Mouse (Mus musculus) forebrain, embryonic 15.5 days (tissue): ENCODE results near the gene Plcxd2. TPM values are rescaled to one million over a fixed set of nuclear protein-coding genes. Genes with fewer than 3 reads are reported as not detected.
A peak's percentile ranks its signal among the peaks of the same experiment; 100 is the strongest.

Experiments used
- ATAC-seq: fragments of 200-750 bp; cut with Nextera tagmentation; replicated peaks from 2 replicates; pipeline ENCODE4 v1.8.0; 2017; ENCODE audit warnings: mild to moderate bottlenecking, moderate TSS enrichment, moderate library complexity
- H3K27ac ChIP-seq: fragments of 300-500 bp; sonication (generic); replicated peaks from 2 replicates; pipeline ENCODE4 v1.5.1; 2015; ENCODE audit warnings: mild to moderate bottlenecking, inconsistent platforms
- H3K27me3 ChIP-seq: fragments of 300-500 bp; sonication (generic); 2 replicates; pipeline ENCODE4 v1.6.1; 2015; ENCODE audit warnings: inconsistent platforms
- H3K36me3 ChIP-seq: fragments of 300-500 bp; sonication (generic); 2 replicates; pipeline ENCODE4 v1.6.1; 2015; ENCODE audit warnings: mild to moderate bottlenecking, inconsistent platforms
- H3K4me1 ChIP-seq: fragments of 300-500 bp; sonication (generic); 2 replicates; pipeline ENCODE4 v1.6.1; 2015; ENCODE audit warnings: inconsistent platforms
- H3K4me2 ChIP-seq: fragments of 300-500 bp; sonication (generic); replicated peaks from 2 replicates; pipeline ENCODE4 v1.6.1; 2015; ENCODE audit warnings: mild to moderate bottlenecking, inconsistent platforms
- H3K4me3 ChIP-seq: fragments of 300-500 bp; sonication (generic); 2 replicates; pipeline ENCODE4 v1.5.1; 2015; ENCODE audit warnings: mild to moderate bottlenecking, inconsistent platforms
- H3K9ac ChIP-seq: fragments of 300-500 bp; sonication (generic); replicated peaks from 2 replicates; pipeline ENCODE4 v1.6.1; 2015; ENCODE audit warnings: mild to moderate bottlenecking, inconsistent platforms
- H3K9me3 ChIP-seq: fragments of 300-500 bp; sonication (generic); 2 replicates; pipeline ENCODE4 v1.6.1; 2016; ENCODE audit warnings: inconsistent platforms
- WGBS: fragments of 180-500 bp; shearing (Covaris S2); methylation state at CpG from one replicate; pipeline ENCODE4 v1.1.7; 2015; ENCODE audit warnings: mixed read lengths; 5-methylcytosine and 5-hydroxymethylcytosine counted together
- polyA plus RNA-seq: library from polyadenylated mRNA; unstranded; fragments of >200 nt; fragmentation: Nextera tagmentation; extraction: Ambion mirVana; gene quantifications from 2 replicates; pipeline ENCODE4 v1.2.1, GENCODE M21; 2015

Plcxd2 gene
- polyA plus RNA-seq, 1 experiment from 2014 or later, result 14.4 TPM

DNA sequence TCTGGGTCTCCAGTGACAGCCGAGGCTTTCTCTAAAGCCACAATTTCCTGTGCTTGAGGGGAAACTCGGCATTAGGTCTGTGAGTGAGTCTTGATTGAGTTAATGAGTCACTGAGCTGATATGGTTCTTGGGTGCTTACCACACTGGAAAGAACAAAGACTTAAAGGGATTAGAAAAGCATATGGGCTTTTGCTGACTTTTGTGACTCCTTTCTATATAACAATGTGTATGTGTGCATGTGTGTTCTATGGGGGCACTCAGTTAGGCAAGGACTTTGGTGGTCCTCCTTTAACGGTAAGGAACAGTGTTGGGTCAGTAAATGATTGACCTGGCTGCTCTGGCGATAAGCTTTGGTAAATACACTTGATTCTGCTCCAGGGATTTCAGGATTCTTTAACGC is 57.5 kb downstream of the Plcxd2 start:
- no peaks in the 10 kb centered on the region for H3K36me3 ChIP-seq
- WGBS, result 70% methylated on average over 5 of the region's 5 CpGs
- H3K9me3 ChIP-seq, result no peaks in the 10 kb centered on the region
- no peaks in the 10 kb centered on the region for H3K4me1 ChIP-seq
- H3K27me3 ChIP-seq, result no peaks in the 10 kb centered on the region
- H3K9ac ChIP-seq, result no peak overlapping the region
- ATAC-seq, result no peak
- no peak overlapping the region for H3K27ac ChIP-seq
- H3K4me3 ChIP-seq, result no peak overlapping the region
- no peak overlapping the region for H3K4me2 ChIP-seq

DNA sequence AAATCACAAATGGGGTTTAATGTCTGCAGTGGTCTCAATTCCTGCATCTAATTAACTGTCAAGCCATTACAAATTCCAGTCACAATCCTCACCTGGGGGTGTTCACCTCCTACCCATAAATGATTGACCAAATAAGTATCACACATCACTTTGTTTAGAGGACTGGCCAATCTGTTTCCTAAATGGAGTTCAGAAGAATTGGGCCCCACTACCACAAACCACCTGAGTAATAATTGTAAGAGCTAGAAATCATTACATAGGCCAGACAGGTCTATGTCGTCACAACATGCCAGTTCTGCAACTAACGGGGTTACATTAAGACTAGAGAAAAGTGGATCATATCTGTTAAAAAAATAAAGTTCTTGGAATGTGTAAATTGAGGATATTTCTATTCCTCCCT is 58.0 kb downstream of the Plcxd2 start:
- Histone ChIP-seq H3K27me3 (no peaks in the 10 kb centered on the region), H3K27ac (no peak overlapping the region), H3K4me2 (no peak overlapping the region), H3K36me3 (no peaks in the 10 kb centered on the region), H3K4me1 (no peaks in the 10 kb centered on the region), H3K9me3 (no peaks in the 10 kb centered on the region), H3K4me3 (no peak overlapping the region), H3K9ac (no peak overlapping the region)
- no peak for ATAC-seq
- 89% methylated on average over 2 of the region's 2 CpGs for WGBS

DNA sequence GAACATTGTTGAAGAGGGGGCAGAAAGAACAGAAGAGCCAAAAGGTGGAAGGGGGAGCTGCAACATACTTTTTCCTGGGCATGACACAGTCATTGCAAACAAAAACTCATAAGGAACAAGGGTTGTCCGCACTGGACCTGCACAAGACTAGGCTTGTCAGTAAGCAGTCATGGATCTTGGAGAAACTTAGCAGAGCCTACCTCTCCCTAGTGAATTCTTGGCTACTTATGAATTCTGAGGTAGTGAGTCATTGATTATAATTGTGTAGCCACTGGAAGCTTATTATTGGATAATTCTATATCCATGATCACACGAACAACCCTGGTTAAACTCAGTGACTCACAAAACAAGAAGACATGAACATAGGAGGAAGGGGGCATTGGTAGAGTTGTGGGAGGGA is 63.7 kb downstream of the Plcxd2 start:
- Histone ChIP-seq H3K9ac (no peak overlapping the region), H3K27ac (no peak overlapping the region), H3K9me3 (no peaks in the 10 kb centered on the region), H3K4me3 (no peak overlapping the region), H3K36me3 (no peaks in the 10 kb centered on the region), H3K4me2 (no peak overlapping the region), H3K27me3 (no peaks in the 10 kb centered on the region), H3K4me1 (no peaks in the 10 kb centered on the region)
- ATAC-seq, result no peak
- 92% methylated on average over 2 of the region's 2 CpGs for WGBS

DNA sequence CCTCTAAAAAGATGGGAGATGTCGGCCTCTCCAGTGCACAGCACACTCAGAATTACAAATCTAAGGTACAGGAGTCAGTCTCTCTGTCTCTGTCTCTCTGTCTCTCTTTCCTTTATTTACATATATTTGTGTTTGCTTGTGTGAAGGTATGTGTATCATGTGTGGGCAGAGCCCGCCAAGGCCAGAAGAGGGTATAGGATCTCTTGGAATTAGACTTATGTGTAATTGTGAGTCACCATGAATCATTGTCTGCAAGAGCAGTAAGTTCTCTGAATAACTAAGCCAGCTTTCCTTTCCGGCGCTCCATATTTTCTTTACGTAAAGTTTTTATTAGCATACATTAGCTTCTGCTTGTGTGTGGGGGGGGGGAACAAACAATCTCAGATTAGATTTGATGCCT is 64.4 kb downstream of the Plcxd2 start:
- 93% methylated on average over 5 of the region's 5 CpGs for WGBS
- no peaks in the 10 kb centered on the region for H3K27me3 ChIP-seq
- no peak overlapping the region for H3K4me3 ChIP-seq
- H3K36me3 ChIP-seq, result no peaks in the 10 kb centered on the region
- no peak for ATAC-seq
- no peak overlapping the region for H3K4me2 ChIP-seq
- no peaks in the 10 kb centered on the region for H3K9me3 ChIP-seq
- H3K4me1 ChIP-seq, result no peaks in the 10 kb centered on the region
- no peak overlapping the region for H3K9ac ChIP-seq
- no peak overlapping the region for H3K27ac ChIP-seq

DNA sequence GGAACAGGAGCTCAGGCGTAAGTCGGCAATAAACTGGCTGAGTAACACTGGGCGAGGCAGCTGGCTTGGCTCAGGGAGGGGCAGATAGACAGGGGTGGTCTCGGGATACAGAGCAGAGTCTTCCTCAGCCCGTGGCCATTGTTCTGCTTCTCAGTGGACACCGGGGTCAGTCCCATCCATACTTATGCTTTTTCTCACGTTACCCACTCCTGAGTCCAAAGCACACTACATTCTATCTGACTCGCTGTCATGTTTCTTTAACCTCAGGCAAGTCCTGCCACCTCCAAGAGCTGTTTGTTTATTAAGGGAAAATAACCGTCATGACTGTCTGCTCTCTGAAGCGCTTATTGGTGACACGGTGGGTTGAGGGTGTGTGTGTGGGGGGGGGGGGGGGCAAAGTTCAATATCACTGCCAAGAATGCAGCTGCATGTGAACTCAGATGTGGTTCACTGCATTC is 64.8 kb downstream of the Plcxd2 start:
- WGBS, result 68% methylated on average over 11 of the region's 11 CpGs
- Histone ChIP-seq H3K9ac (no peak overlapping the region), H3K9me3 (no peaks in the 10 kb centered on the region), H3K4me2 (no peak overlapping the region), H3K27me3 (no peaks in the 10 kb centered on the region), H3K4me1 (no peaks in the 10 kb centered on the region), H3K36me3 (no peaks in the 10 kb centered on the region), H3K27ac (no peak overlapping the region), H3K4me3 (no peak overlapping the region)
- no peak for ATAC-seq

DNA sequence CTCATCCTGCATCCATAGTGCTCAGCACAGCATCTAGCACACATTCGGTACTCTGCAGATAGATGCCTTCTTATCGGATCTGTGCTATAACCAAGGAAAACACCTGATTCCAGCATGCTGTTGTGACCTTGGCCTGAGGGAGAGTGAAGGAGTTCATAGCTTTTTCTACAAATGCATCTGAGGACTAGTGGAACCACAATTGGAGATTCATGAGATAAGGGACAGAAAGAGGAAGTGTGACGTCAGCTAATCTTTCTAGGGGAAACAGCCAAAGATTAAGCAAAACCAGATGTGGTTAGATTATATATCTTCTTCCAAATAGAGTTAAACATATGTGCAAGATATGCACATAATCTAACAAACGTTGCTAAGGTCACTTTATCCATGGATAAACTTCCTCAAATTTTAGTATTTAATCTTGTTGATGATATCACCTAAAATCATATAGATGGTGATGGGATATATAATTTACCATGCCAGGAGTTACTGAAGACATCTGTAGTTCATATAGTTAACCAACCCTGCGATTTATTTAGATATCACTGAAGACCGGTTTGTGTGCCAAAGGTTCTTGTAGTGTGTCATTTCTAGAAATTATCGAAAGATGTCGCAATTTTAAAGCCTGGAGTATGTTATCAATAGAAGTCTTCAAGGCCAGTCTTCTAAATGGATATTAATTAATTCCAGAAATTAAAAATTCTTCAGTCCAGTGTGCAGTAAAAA is 67.7 kb downstream of the Plcxd2 start:
- no peak for ATAC-seq
- no peak overlapping the region for H3K4me2 ChIP-seq
- no peak overlapping the region for H3K27ac ChIP-seq
- H3K9ac ChIP-seq, result no peak overlapping the region
- H3K36me3 ChIP-seq, result no peaks in the 10 kb centered on the region
- H3K4me1 ChIP-seq, result no peaks in the 10 kb centered on the region
- no peaks in the 10 kb centered on the region for H3K27me3 ChIP-seq
- no peak overlapping the region for H3K4me3 ChIP-seq
- H3K9me3 ChIP-seq, result no peaks in the 10 kb centered on the region
- 91% methylated on average over 8 of the region's 8 CpGs for WGBS

DNA sequence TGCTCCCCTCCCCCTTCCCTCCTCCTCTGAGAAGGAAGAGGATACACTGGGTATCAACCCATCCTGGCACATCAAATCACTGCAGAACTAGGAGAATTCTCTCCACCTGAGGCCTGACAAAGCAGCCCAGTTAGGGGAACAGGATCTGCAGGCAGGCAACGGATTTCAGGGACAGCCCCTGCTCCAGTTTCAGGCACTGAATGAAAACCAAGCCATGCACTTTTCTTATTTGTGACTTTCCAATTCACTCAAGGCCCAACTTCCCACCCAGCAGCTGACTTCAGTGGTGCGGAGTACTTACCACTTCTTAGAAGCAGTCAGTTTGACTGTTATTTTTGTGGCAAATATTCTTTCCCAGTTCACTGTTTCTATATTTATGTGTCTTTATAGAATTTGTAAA is 69.3 kb downstream of the Plcxd2 start:
- ATAC-seq, result no peak
- WGBS, result 86% methylated on average over 2 of the region's 2 CpGs
- Histone ChIP-seq H3K9ac (no peak overlapping the region), H3K27me3 (no peaks in the 10 kb centered on the region), H3K9me3 (no peaks in the 10 kb centered on the region), H3K4me3 (no peak overlapping the region), H3K4me1 (peaks cover 10% of the 10 kb centered on the region), H3K36me3 (no peaks in the 10 kb centered on the region), H3K4me2 (no peak overlapping the region), H3K27ac (no peak overlapping the region)

DNA sequence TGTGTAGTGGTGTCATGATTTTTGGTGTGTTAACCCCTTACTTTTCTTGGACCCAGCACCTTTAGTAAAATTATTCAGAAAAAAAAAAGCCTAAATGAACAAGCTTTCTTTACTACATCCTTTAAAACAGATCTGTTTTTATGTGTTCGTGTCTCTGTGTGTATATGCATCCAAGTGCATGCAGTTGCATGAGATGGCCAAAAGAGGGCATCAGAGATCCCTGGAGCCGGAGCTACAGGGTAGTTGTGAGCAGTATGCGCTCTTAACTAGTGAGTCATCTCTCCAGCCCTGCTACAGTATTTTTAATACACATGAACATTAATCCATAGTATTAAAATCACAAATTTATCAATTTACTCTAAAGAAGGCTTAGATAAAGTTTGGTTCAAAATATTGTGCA is 70.6 kb downstream of the Plcxd2 start:
- Histone ChIP-seq H3K9me3 (no peaks in the 10 kb centered on the region), H3K9ac (no peak overlapping the region), H3K27me3 (no peaks in the 10 kb centered on the region), H3K36me3 (no peaks in the 10 kb centered on the region), H3K4me3 (no peak overlapping the region), H3K27ac (no peak overlapping the region), H3K4me1 (peaks cover 10% of the 10 kb centered on the region), H3K4me2 (no peak overlapping the region)
- no peak for ATAC-seq
- 97% methylated on average over 3 of the region's 3 CpGs for WGBS

DNA sequence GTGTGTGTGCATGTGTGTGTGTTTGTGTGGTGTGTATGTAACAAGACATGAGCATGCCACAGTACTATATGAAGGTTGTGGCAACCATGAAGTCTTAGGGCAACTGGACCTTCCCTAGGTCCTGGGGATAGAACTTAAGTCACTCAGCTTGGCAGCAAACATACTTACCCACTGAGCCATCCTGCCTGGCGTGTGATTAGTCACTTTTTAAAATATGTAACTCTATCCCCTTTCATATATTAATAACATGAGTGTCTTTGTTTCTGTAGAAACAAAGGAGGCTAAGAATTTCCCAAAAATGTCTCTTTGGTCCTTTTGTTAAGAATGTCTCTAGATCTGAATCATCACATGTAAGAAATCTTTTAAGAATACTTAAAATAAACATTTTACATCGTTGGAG is 72.6 kb downstream of the Plcxd2 start:
- no peak for ATAC-seq
- WGBS, result 76% methylated on average over 2 of the region's 2 CpGs

DNA sequence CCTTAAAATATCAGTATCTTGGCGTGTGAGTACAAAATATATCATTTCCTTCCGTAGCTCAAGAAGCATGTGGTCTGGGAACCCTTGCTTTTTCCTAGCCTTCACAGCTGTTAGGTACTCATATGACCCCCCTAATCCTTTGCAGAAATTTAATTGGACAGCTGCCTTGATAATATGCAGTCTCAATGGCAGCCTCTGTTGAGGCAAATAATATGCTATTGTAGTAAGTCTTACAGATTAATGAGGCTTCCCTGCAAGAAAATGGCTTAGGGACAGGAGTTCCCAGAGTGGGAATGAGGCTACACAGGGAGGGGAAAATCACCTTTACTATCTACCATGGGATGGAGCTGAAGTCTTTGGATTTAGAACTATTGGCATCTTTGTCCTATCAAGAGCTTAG is 73.5 kb downstream of the Plcxd2 start:
- Histone ChIP-seq H3K4me3 (no peak overlapping the region), H3K9ac (no peak overlapping the region), H3K27ac (peak overlapping the region; percentile 25; the same call in 1 of the 2 replicates), H3K9me3 (no peaks in the 10 kb centered on the region), H3K27me3 (no peaks in the 10 kb centered on the region), H3K4me1 (peaks cover 10% of the 10 kb centered on the region), H3K36me3 (no peaks in the 10 kb centered on the region), H3K4me2 (no peak overlapping the region)
- 17% methylated on average over 2 of the region's 2 CpGs for WGBS
- peak; percentile 78 for ATAC-seq

More for the DNA sequence above, 72.6 kb downstream of the Plcxd2 start:
- Histone ChIP-seq H3K4me3 (no peak overlapping the region), H3K9me3 (no peaks in the 10 kb centered on the region), H3K4me2 (no peak overlapping the region), H3K36me3 (no peaks in the 10 kb centered on the region), H3K4me1 (peaks cover 10% of the 10 kb centered on the region), H3K9ac (no peak overlapping the region), H3K27me3 (no peaks in the 10 kb centered on the region), H3K27ac (no peak overlapping the region)

DNA sequence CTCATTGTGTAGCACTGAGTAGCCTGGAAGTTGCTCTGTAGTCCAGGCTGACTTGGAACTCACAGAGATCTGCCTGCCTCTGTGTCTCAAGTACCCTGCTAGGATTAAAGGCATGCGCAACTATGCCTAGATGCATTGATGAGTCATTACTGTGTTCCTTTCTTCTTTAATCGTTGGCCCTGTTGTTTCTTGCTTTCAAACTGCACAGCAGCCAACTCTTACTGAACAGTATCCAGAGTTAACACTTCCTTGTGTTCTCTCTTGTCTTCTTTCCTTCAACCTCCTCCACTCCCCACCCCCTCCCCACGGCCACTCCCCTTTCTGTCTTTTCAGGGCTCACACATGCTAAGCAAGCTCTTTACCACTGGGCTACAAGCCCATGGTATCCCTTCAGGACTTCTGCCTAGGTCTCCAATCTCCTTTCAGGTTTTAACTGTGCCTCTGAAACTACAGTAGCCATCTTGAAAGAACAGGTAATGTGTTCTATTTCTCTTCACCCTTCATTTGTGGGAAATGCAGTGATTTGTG is 74.0 kb downstream of the Plcxd2 start:
- peaks cover 10% of the 10 kb centered on the region for H3K4me1 ChIP-seq
- H3K36me3 ChIP-seq, result no peaks in the 10 kb centered on the region
- ATAC-seq, result peak; percentile 66
- WGBS, result 36% methylated on average over 3 of the region's 3 CpGs
- H3K9me3 ChIP-seq, result no peaks in the 10 kb centered on the region
- H3K9ac ChIP-seq, result no peak overlapping the region
- H3K4me2 ChIP-seq, result no peak overlapping the region
- H3K4me3 ChIP-seq, result no peak overlapping the region
- peak overlapping the region; percentile 25; the same call in 1 of the 2 replicates for H3K27ac ChIP-seq
- no peaks in the 10 kb centered on the region for H3K27me3 ChIP-seq

DNA sequence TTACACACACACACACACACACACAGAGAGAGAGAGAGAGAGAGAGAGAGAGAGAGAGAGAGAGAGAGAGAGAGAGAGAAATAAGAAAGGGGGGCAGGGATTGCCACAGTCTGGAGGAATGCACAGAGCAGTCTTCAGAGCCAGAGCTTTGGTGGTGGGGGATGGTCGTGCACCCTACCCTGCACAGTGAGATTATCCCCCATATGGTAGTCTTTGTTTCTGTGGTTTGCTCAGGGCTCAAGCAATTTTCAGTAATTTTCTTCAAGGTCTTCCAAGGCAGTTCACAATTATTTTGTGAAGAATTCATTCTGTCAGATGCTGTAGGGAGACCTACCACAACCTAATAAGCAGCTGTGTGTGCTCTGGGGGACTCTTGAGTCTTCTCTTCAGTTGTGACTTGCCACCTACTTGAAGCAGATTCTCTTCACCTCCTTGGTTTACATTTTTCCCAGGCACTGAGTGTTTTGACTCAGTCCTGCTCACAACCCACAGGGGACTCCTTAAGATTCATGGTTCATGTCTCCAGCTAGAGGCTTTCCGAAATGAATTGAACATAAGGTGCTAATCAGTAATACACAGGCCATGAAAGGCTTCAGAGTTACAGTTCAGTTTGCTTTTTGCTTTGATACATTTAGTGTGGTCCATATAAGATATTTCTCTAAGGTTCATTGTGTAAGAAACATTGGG is 75.2 kb downstream of the Plcxd2 start:
- H3K9me3 ChIP-seq, result no peaks in the 10 kb centered on the region
- 57% methylated on average over 2 of the region's 2 CpGs for WGBS
- H3K27ac ChIP-seq, result no peak overlapping the region
- no peak overlapping the region for H3K4me3 ChIP-seq
- H3K9ac ChIP-seq, result no peak overlapping the region
- no peaks in the 10 kb centered on the region for H3K27me3 ChIP-seq
- H3K4me2 ChIP-seq, result no peak overlapping the region
- H3K4me1 ChIP-seq, result peaks cover 10% of the 10 kb centered on the region
- no peaks in the 10 kb centered on the region for H3K36me3 ChIP-seq
- no peak for ATAC-seq
